Mouse (Mus musculus): Measurements from ENCODE around the gene Gpr88.
"Not testable (repeated sequence)": the region's sequence is repeated elsewhere in the genome, so short reads cannot be mapped to it uniquely, and the experiment has no call there.

Gpr88 gene

GRCm38 (mm10) chr3:116242685-116243084, 10.6 kb downstream of the Gpr88 start:
- no peak for DNase-seq (ENCODE audit: low spot score in 2 of 2)

- DNase-seq (ENCODE audit: low spot score in 2 of 2) = no peak
Observed at GRCm38 (mm10) chr3:116237527-116237926, 15.8 kb downstream of the Gpr88 start.

DNA sequence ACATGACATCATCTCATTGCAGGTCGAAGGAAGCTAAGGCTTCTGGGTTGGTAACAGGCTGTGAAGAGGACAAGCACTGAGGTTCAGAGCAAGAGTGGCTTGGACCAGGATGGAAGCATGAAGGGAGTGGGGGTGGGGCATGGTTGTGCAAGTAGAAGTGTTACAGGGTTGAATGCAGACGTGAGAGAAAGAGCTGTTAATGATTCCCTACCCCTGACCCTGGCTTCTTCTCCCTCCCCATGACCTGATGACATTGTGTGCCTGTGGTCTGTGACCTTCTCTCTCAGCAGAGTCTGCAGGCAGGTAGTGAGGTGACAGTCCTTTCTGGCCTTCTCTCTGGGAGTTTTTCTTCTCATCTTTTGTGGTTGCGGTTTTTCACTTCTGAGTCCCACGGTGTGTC, 16.4 kb downstream of the Gpr88 start:
- DNase-seq (ENCODE audit: low spot score in 2 of 2) = no peak

GRCm38 (mm10) chr3:116233515-116233914, 19.8 kb downstream of the Gpr88 start:
- DNase-seq (ENCODE audit: low spot score in 2 of 2) = no peak

DNA sequence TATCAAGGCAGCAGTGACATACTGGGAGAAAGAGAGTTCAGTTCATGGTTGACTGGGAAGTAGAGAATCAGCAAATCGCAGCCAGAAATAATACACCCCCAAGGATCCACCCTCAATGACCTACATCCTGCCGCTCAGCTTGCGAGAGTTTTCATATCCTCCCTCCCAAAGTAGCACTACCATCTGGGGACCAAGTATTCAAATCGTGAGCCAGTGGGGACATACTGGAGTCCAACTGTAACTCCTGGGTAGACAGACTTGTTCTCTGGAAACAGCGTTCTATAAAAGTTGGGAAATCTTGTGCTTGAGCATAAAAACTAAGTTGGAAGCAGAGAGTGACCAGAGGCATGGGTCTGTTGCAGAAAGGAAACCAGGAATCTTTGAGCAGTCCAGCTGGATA, 20.5 kb downstream of the Gpr88 start:
- DNase-seq (ENCODE audit: low spot score in 2 of 2) = no peak

DNA sequence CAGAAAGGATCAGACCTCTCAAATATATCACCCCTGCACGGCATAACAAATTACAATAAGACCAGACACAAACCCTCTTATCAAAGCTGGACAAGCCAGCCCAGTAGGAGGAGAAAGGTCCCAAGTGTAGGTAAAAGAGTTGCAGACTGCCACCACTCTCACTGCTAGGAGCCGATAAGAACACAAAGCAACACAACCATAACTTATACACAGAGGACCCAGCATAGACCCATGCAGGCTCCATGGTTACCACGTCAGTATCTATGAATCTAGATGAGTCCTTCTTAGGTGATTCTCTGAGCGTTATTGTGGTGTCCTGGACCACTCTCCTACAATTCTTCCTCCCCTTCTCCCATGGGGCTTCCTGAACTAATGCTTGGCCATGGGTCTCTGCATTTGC, 24.0 kb downstream of the Gpr88 start:
- DNase-seq (ENCODE audit: low spot score in 2 of 2) = no peak

- no peak for DNase-seq (ENCODE audit: low spot score in 2 of 2)
Observed at GRCm38 (mm10) chr3:116228360-116229245, 24.7 kb downstream of the Gpr88 start.

DNA sequence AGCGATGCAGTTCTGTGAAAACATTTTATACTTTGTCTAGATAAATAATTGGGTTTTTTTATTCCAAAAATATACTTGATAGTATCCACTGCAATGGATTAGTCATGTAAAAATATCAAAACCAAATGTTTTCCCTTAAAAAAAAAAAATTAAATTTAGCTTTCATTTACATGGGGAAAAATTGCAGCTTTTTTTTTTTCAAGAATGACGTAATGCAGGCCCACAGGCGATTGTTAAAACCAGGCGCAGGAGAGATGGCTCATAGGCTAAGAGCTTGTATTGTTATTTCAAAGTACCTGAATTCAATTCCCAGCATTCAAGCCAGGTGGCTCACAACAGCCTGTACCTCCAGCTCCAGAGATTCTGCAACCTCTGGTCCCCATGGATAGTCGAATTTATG, 25.9 kb downstream of the Gpr88 start:
- DNase-seq (ENCODE audit: low spot score in 2 of 2) = no peak

DNA sequence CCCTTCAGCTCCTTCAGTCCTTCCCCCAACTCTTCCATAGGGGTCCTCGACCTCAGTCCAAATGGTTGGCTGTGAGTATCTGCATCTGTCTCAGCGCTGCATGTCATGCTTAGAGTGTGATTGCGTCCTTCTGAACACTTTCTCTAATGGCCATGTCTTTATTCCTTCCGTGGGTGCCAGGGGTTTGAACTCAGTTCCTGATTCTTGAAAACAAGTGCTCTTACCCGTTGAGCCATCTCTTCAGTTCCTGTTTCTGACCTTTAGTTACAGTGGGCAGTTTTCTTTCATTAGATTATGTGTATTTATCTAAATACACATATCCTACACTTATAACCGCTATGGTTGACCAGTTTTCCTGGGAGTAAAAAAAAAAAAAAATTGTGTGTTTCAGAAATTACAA, 26.4 kb downstream of the Gpr88 start:
- DNase-seq (ENCODE audit: low spot score in 2 of 2) = no peak

DNA sequence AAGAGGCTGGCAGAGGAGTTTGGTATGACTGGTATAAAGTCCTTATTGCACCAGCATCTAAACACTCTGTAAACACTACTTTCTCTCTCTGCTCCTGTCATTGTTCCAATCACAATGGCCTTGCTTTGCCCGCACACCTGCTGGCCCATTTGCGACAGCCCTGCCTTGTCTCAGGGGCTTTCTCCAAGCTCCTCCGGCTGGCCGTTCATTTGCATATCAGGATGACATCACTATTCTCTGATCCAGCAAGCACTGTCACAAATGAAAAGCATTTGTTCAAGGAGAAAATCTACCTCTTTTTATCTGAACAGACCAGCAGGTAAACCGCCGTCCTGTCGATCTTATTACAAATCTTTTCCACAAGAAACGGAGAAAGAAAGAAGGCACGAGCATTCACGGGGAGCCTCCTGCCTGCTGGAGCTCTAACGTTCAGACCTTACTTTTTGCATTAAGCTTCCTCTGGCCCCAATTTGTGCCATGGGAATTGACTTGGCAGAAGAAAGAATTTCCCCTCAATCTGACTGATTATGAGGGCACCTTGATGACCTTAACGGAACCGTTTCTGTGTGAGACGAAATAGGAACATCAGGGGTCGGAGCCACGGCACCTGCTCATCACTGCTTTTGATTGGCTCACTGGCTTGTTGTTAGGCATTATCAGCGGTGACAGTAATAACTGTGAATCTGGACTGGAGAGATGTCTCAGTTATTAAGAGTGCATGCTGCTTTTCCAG, 30.6 kb downstream of the Gpr88 start:
- DNase-seq (ENCODE audit: low spot score in 2 of 2) = no peak

GRCm38 (mm10) chr3:116221686-116222010, 31.7 kb downstream of the Gpr88 start:
- DNase-seq (ENCODE audit: low spot score in 2 of 2) = no peak

DNA sequence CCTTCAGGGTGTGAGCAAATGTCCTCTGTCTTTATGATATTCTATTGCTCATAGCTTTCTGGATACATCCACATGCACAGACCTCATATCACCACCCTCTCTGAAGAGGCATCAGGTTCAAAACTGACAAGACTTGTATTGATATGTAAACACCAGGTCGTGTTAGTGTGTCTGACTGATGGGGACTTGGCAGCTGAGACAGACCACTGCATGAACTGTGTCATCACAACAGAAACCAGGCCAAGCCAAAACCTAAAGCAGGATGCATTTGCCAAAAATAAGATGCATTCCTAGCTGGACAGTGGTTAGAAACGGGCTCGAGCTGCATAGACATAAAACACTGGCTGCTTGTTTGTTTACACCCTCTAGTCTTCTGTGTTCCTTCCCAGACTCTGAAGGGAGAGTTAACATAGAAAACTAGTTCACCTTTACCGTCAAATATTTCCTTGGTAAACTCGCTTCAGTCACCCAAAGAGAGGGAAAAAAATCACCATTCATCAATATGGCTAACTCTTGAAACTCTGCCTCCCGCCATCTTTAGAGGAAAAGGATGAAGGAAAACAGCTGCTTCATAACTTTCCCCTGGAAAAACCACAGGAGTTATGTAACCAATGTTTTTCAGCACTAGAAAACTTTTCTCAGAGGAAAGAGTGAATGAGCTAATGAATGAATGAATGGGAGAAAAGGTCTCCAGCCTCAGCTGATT, 32.2 kb downstream of the Gpr88 start:
- DNase-seq (ENCODE audit: low spot score in 2 of 2) = no peak

GRCm38 (mm10) chr3:116217398-116217797, 35.9 kb downstream of the Gpr88 start:
- DNase-seq (ENCODE audit: low spot score in 2 of 2) = not testable (repeated sequence)

DNA sequence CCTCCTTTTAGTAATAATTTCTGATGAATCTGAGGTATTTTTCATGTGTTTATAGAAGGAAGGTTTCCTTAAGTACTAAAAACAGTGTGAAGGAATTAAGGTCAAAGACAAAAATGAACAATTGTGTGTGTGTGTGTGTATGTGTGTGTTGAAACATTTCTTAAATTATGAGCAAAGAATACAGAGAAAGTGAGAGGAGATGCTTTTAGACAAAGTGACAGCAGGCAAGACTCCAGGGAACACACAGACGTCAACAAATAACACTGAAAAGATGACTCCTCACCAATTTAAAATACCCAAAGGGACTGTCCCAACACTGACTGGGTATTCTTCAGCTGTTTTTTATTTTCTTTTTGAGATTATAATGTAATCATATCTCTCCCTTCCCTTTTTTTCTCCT, 37.0 kb downstream of the Gpr88 start:
- DNase-seq (ENCODE audit: low spot score in 2 of 2) = no peak

DNA sequence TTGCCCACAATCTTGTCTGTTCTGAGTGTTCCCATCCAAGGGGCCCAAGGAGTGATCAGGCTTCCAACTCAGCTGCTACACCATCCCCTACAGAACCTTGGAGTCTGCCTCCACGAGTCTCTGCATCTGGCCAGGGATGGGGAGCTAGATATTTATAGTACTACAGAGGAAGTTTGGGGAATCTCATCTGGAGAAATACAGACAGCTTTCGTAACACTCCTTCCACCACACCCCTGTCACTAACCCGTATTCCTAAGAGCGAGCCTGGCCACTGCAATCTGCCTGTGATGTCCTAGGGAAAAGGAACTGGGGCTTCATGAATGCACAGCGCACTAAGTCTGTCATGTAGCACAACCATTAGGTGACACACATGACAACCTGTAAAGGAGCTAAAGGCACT, 41.7 kb downstream of the Gpr88 start:
- no peak for DNase-seq (ENCODE audit: low spot score in 2 of 2)

DNA sequence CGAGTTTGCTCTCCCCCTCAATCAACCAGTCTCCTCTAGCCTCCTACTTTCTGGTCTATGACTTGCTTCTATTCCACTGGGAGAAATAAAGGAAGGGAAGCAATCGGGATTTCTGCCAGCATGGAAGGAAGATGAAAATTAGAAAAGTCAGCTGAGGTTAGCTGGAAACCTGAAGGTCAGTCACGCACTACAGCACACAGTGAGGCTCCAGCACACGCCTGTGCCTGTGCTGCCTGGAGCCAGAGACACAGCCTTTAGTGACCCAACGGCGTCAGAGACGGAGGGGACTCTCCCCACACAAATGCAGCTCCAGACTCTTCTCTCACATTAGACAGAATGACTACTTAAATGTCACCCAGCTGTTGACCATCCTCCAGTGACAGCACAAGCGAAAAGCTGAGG, 42.6 kb downstream of the Gpr88 start:
- no peak for DNase-seq (ENCODE audit: low spot score in 2 of 2)

- no peak for DNase-seq (ENCODE audit: low spot score in 2 of 2)
Observed at GRCm38 (mm10) chr3:116209214-116209613, 44.1 kb downstream of the Gpr88 start.

DNA sequence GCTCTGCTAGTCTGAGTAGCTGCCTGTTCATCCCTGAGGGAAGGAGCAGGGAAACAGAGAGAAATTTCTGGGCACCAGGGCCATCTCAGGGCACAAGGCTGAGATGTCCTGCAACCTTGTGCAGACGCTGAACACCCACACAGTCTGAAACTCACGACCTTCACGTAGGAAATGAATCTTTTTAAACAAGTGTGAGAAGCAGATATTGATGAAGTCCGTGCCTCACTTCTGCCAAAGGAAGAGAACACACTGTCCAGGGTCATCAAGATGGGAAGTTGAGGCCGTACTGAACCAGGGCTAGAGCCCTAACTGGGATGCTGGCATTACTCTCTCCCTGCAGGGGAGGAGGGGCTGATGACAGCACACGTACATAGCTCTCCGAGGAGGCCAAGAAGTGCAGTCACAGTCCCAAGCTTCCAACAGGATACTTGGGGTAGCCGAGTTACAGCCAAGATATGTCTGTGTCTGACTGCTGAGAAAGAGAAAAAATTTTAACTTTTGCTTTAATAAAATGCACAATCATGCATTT, 46.9 kb downstream of the Gpr88 start:
- no peak for DNase-seq (ENCODE audit: low spot score in 2 of 2)

GRCm38 (mm10) chr3:116205346-116206219, 47.7 kb downstream of the Gpr88 start:
- DNase-seq (ENCODE audit: low spot score in 2 of 2) = no peak

DNA sequence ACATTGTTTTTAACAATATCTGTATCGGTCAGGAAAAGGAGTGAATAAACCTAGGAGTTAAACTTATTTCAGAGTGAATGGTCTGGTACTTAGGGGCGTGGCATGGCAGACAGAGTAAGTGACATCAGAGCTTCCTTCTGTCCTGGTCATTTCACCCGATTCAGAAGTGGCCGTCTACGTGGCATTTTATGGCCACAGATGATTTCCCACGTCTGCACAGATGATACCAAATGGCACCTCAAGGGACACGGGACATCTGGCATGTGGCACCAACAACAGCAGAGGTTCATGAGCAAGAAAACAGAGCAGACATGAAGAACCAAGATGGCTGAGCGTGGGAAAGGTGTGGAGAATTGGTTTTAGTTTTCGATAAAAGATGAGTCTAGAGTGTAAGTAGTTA, 48.7 kb downstream of the Gpr88 start:
- DNase-seq (ENCODE audit: low spot score in 2 of 2) = no peak

- DNase-seq (ENCODE audit: low spot score in 2 of 2) = no peak
Observed at GRCm38 (mm10) chr3:116203942-116204341, 49.4 kb downstream of the Gpr88 start.

Measured in natural killer cell, adult 2 months (primary cell).